Mouse (Mus musculus): ENCODE measurements at regions not wholly inside any gene's neighbourhood (a gene's known extent, or its start where the extent isn't known, plus 50 kb on each side); places are given as distances from the start of the nearest gene placed in this dataset.
"Not testable (repeated sequence)": the region's sequence is repeated elsewhere in the genome, so short reads cannot be mapped to it uniquely, and the experiment has no call there.

- DNase-seq (ENCODE audit: low spot score), result not testable (repeated sequence)
Observed at GRCm38 (mm10) chr12:20802027-20802426, 188.2 kb upstream of the Asap2 start.

GRCm38 (mm10) chr12:20805466-20805865 lies 184.8 kb upstream of the Asap2 start:
- DNase-seq (ENCODE audit: low spot score), result not testable (repeated sequence)

GRCm38 (mm10) chr12:20806681-20807080 lies 183.6 kb upstream of the Asap2 start:
- no peak for DNase-seq (ENCODE audit: low spot score)

- DNase-seq (ENCODE audit: low spot score), result not testable (repeated sequence)
Observed at GRCm38 (mm10) chr12:20813836-20814235, 176.4 kb upstream of the Asap2 start.

GRCm38 (mm10) chr12:20815121-20815520 lies 175.1 kb upstream of the Asap2 start:
- peak; percentile 3 for DNase-seq (ENCODE audit: low spot score)

- DNase-seq (ENCODE audit: low spot score), result peak; percentile 52
Observed at GRCm38 (mm10) chr12:20815599-20815998, 174.7 kb upstream of the Asap2 start.

- not testable (repeated sequence) for DNase-seq (ENCODE audit: low spot score)
Observed at GRCm38 (mm10) chr12:20843661-20844320, 146.5 kb upstream of the Asap2 start.

GRCm38 (mm10) chr12:20844873-20845272 lies 145.4 kb upstream of the Asap2 start:
- DNase-seq (ENCODE audit: low spot score), result peak; percentile 10

GRCm38 (mm10) chr12:20845297-20845696 lies 145.0 kb upstream of the Asap2 start:
- DNase-seq (ENCODE audit: low spot score), result no peak

- DNase-seq (ENCODE audit: low spot score), result not testable (repeated sequence)
Observed at GRCm38 (mm10) chr12:20884104-20884503, 106.2 kb upstream of the Asap2 start.

- peak; percentile 52 for DNase-seq (ENCODE audit: low spot score)
Observed at GRCm38 (mm10) chr12:20920653-20921397, 69.4 kb upstream of the Asap2 start.

GRCm38 (mm10) chr12:20921398-20922023 lies 68.7 kb upstream of the Asap2 start:
- peak; percentile 23 for DNase-seq (ENCODE audit: low spot score)

GRCm38 (mm10) chr12:20928966-20929365 lies 61.3 kb upstream of the Asap2 start:
- not testable (repeated sequence) for DNase-seq (ENCODE audit: low spot score)

Measured in urinary bladder, postnatal 25 days (tissue).